Mouse (Mus musculus) heart, postnatal 14 days (tissue): ENCODE data around the gene Casp4. TPM values are rescaled to one million over a fixed set of nuclear protein-coding genes. Genes with fewer than 3 reads are reported as not detected.

ENCODE experiments used
- DNase-seq, 2 experiments: peaks; one replicate each; pipeline ENCODE4 v3.0.0; 2021 to 2022
- intact Hi-C: fragments of 180-260 bp; cut with DNase I; formaldehyde crosslinking; loops from one replicate; pipeline ENCODE4 v1.15.1; 2025
- long read RNA-seq, 2 experiments: library from polyadenylated mRNA; stranded (forward); transcript quantifications; one replicate each; pipeline ENCODE4 v2.0.0; 2021
- total RNA-seq, 2 experiments: library from RNA; stranded (reverse); gene quantifications; 2 replicates each; pipeline ENCODE4 v1.2.3; 2021

The Casp4 gene
- total RNA-seq: 1 to 10 TPM; 2.2 to 2.6 TPM
- long read RNA-seq, experiment 1, partial matches to known transcripts: 0 of 1 reads
- long read RNA-seq, experiment 1, other reads (novel, unspliced or antisense): 1 of 1 reads
- long read RNA-seq, experiment 2, partial matches to known transcripts: 1 of 1 reads
- long read RNA-seq, experiment 2, other reads (novel, unspliced or antisense): 0 of 1 reads

DNA sequence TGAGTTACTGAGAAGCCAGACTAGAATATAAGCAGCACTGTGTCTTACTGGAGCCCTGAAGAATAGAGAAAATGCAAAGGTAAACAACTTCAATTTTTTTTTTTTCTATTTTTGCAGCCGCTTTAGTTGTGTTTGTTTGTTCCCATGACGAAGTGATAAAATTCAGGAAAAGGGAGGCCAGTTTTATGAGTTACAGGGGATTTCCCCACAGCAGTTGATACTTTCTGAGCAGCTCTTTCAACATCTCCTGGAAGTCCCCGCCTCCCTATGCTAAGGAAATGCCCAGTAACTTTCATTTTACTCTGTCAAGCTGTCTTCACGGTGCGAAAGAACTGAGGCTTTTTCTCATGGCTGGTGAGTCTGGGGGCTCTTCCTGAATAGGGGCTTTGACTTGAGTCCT, at the start of gene Casp4:
Casp4 (plus strand) TSS at position 268 of the 400 bp plus-strand sequence.
- DNase-seq: peak; percentile 5 to 14
- intact Hi-C loops: no loop called here

- no peak for DNase-seq
- intact Hi-C loops: no loop called here
These were observed 44.6 kb upstream of the Casp4 start for GRCm38 (mm10) chr9:5263951-5264475.

GRCm38 (mm10) chr9:5270274-5270673, 38.4 kb upstream of the Casp4 start:
- intact Hi-C loops: no loop called here
- DNase-seq: no peak

GRCm38 (mm10) chr9:5270884-5271283, 37.7 kb upstream of the Casp4 start:
- DNase-seq: no peak
- intact Hi-C loops: no loop called here

GRCm38 (mm10) chr9:5271334-5271845, 37.2 kb upstream of the Casp4 start:
- intact Hi-C loops: no loop called here
- DNase-seq: no peak

- no peak for DNase-seq
- intact Hi-C loops: no loop called here
These were observed 22.6 kb upstream of the Casp4 start for GRCm38 (mm10) chr9:5286071-5286470.

DNA sequence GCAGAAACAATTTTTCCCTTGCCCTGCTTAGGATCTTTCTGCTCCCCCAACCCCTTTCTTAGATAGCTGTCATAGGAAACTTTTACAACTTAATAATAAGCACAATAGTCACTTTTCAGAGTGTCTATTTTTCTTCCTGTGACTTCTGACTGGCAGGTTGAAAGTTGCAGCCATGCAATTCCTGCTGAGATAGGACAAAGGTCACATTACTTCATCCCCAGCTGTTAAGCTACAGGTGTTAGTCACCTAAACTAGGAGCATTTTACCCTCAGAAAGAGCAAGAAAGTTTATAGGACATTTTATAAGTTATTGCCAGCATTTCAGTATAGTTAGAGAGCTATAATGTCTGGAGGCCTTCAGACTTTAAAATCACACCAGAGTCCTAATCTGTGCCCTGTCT, 22.0 kb upstream of the Casp4 start:
- DNase-seq: no peak
- intact Hi-C loops: no loop called here

GRCm38 (mm10) chr9:5296354-5297237, 12.0 kb upstream of the Casp4 start:
- intact Hi-C loops: no loop called here
- DNase-seq: no peak

DNA sequence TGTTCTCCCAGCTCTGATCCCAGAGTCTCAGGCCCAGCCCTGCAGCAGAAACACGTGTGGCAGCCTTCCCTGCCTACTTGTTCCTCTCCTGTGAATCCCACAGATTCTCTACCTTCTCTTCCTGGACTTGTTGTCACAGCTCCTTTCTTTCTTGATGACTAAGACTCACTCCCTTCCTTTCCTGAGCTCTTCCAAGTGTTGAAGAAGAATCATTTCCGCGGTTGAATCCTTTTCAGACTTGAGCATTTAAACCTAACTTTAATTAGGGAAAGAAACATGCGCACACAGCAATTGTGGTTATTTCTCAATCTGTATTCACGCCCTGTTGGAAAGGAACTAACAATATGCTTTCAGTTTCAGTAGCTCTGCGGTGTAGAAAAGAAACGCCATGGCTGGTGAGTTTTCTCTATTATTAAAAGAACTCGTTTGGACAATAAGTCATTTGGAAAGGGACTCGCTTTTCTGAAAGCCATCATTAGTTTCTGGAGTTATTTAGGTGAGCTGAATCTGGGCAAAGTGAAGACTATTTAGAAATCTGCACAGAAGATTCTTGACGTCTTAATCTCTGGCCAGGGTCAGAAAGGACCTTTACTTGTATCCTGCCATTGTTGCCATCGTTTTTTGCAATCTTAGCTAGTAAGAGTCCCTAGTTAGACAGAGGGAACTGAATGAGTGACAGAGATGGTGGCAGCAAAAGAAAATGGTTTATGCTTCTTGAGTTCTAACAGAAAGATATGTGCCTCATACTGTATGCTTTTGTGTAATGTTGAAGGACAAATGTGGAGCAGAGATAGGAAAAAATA, 10.1 kb upstream of the Casp4 start, which contains the start of gene Casp1:
Casp1 (plus strand) TSS at position 189 of the 803 bp plus-strand sequence.
- intact Hi-C loops: no loop called here
- DNase-seq: no peak

- no peak for DNase-seq
- intact Hi-C loops: no loop called here
These were observed 9.6 kb upstream of the Casp4 start for GRCm38 (mm10) chr9:5299132-5299381.

GRCm38 (mm10) chr9:5310112-5310511, 1.5 kb downstream of the Casp4 start:
- DNase-seq: no peak
- intact Hi-C loops: no loop called here

GRCm38 (mm10) chr9:5311435-5311834, 2.8 kb downstream of the Casp4 start:
- DNase-seq: no peak
- intact Hi-C loops: no loop called here

DNA sequence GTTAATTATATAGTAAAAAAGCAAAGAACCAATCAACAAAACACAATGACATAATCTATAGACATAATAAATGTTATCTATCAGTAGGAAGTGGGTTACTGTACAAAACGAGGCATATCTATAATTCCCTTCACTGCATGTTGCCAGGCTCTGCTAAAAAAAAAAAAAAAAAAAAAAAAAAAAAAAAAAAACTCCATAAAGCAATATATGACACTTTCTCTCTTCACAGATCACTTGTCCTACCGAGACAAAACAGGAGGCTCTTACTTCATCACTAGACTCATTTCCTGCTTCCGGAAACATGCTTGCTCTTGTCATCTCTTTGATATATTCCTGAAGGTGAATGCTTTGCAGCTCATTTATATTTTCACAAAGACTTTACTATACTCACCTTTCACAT, 19.6 kb downstream of the Casp4 start:
- DNase-seq: no peak

GRCm38 (mm10) chr9:5332441-5332840, 23.8 kb downstream of the Casp4 start:
- DNase-seq: no peak
- intact Hi-C loops: no loop called here

More for the DNA sequence above, 19.6 kb downstream of the Casp4 start:
- intact Hi-C loops: no loop called here

- no peak for DNase-seq
- intact Hi-C loops: no loop called here
These were observed 24.8 kb downstream of the Casp4 start for GRCm38 (mm10) chr9:5333422-5333821.

DNA sequence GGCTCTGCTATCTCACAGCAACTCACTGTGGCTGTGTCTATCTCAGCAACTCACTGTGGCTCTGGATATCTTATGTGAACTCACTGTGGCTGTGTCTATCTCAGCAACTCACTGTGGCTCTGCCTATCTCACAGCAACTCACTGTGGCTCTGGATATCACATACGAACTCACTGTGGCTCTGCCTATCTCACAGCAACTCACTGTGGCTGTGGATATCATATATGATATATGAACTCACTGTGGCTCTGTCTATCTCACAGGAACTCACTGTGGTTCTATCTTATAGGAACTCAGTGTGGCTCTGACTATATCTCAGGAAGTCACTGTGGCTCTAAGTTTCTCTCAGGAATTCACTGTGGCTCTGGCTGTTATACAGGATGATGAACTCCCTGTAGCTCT, 34.5 kb downstream of the Casp4 start:
- intact Hi-C loops: no loop called here
- no peak for DNase-seq

GRCm38 (mm10) chr9:5344090-5344489, 35.5 kb downstream of the Casp4 start:
- intact Hi-C loops: no loop called here
- no peak for DNase-seq

- intact Hi-C loops: no loop called here
These were observed 36.8 kb downstream of the Casp4 start, which contains the start of gene Casp12 for GRCm38 (mm10) chr9:5345291-5345898. Gene Casp12, plus strand, starts transcription at chr9:5345430.

GRCm38 (mm10) chr9:5347381-5347780, 38.8 kb downstream of the Casp4 start:
- intact Hi-C loops: no loop called here
- no peak for DNase-seq

More at GRCm38 (mm10) chr9:5345291-5345898, 36.8 kb downstream of the Casp4 start, which contains the start of gene Casp12:
- DNase-seq: peak; percentile 24 to 37

DNA sequence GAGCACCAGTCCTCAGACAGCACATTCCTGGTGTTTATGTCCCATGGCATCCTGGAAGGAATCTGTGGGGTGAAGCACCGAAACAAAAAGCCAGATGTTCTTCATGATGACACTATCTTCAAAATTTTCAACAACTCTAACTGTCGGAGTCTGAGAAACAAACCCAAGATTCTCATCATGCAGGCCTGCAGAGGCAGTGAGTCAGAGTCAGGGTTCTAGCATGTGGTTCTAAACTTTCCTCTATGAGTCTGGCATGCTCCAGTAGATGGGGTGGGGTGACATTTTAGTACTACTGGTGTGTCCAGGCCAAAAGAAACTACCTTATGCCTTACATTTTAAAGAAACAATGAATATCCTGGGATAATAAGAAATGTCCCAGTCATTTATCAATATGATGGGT, 45.0 kb downstream of the Casp4 start:
- DNase-seq: no peak
- intact Hi-C loops: no loop called here
